In genomic region chr12:35176628-35177027, GRCm38 (mm10) we compare ENCODE assay signal across 16 mouse cellular contexts.
"Had no signal": no experiment of that assay in that cellular context is flagged by ENCODE, and none has a peak within 500 bp of the region (broad histone marks: within the 10 kb centered on the region; RNA-seq: fewer than 3 reads in every experiment).

No protein-coding gene starts in this region.

- H3K9ac ChIP-seq: neural tube, embryonic 12.5 days; neural tube, embryonic 13.5 days; neural tube, embryonic 15.5 days; stomach, embryonic 15.5 days had no signal

- H3K4me2 ChIP-seq: neural tube, embryonic 12.5 days; neural tube, embryonic 13.5 days; neural tube, embryonic 15.5 days; stomach, embryonic 15.5 days had no signal

- H3K9me3 ChIP-seq: neural tube, embryonic 12.5 days; neural tube, embryonic 13.5 days; neural tube, embryonic 15.5 days; stomach, embryonic 15.5 days had no signal

- H3K27me3 ChIP-seq: neural tube, embryonic 12.5 days; stomach, embryonic 15.5 days had no signal

- H3K36me3 ChIP-seq: neural tube, embryonic 12.5 days; neural tube, embryonic 13.5 days; neural tube, embryonic 15.5 days; stomach, embryonic 15.5 days had no signal

- H3K27ac ChIP-seq: neural tube, embryonic 12.5 days; neural tube, embryonic 13.5 days; neural tube, embryonic 15.5 days; stomach, embryonic 15.5 days; stomach, postnatal 0 days had no signal

- DNase-seq: right cerebral cortex, adult 18-20 months; right cerebral cortex, postnatal 14 days; right cerebral cortex, postnatal 25 days; right cerebral cortex, postnatal 4 days; spleen, adult 18-20 months; thymus, adult 18-20 months; thymus, adult 2 months; thymus, postnatal 14 days; thymus, postnatal 25 days; thymus, postnatal 36 days; thymus, postnatal 4 days had no signal

- H3K4me1 ChIP-seq: neural tube, embryonic 12.5 days; neural tube, embryonic 15.5 days; stomach, embryonic 15.5 days had no signal

- H3K4me3 ChIP-seq: neural tube, embryonic 12.5 days; neural tube, embryonic 13.5 days; neural tube, embryonic 15.5 days; stomach, embryonic 15.5 days had no signal
